Mouse (Mus musculus) embryonic facial prominence, embryonic 10.5 days (tissue): ENCODE measurements around the gene Lrrn4cl. TPM values are rescaled to one million over a fixed set of nuclear protein-coding genes. Genes with fewer than 3 reads are reported as not detected.

Source experiments
- DNase-seq: peaks from one replicate; pipeline ENCODE4 v3.0.0-alpha.2; 2017; ENCODE audit warnings: low spot score
- H3K27ac ChIP-seq: fragments of 300-500 bp; sonication (generic); replicated peaks from 2 replicates; pipeline ENCODE4 v1.5.1; 2016; ENCODE audit warnings: mild to moderate bottlenecking
- H3K27me3 ChIP-seq: fragments of 300-500 bp; sonication (generic); replicated peaks from 2 replicates; pipeline ENCODE4 v1.6.1; 2016; ENCODE audit warnings: low read depth, mild to moderate bottlenecking; ENCODE audit not compliant: poor library complexity, severe bottlenecking
- H3K36me3 ChIP-seq: fragments of 300-500 bp; sonication (generic); replicated peaks from 2 replicates; pipeline ENCODE4 v1.6.1; 2016; ENCODE audit warnings: mild to moderate bottlenecking, moderate library complexity
- H3K4me1 ChIP-seq: fragments of 300-500 bp; sonication (generic); 2 replicates; pipeline ENCODE4 v1.6.1; 2016
- H3K4me3 ChIP-seq: fragments of 300-500 bp; sonication (generic); 2 replicates; pipeline ENCODE4 v1.5.1; 2016; ENCODE audit warnings: mild to moderate bottlenecking, moderate library complexity
- H3K9me3 ChIP-seq: fragments of 300-500 bp; sonication (generic); 2 replicates; pipeline ENCODE4 v1.6.1; 2016; ENCODE audit warnings: mild to moderate bottlenecking
- WGBS: fragments of 180-500 bp; shearing (Covaris S2); methylation state at CpG from one replicate; pipeline ENCODE4 v1.1.7; 2016; 5-methylcytosine and 5-hydroxymethylcytosine counted together
- polyA plus RNA-seq: library from polyadenylated mRNA; unstranded; fragments of >200 nt; fragmentation: Nextera tagmentation; extraction: Ambion mirVana; gene quantifications from 2 replicates; pipeline ENCODE4 v1.2.1, GENCODE M21; 2016

Lrrn4cl gene
- polyA plus RNA-seq, 1 experiment from 2014 or later, result 0.57 TPM

- WGBS, result 77% methylated on average over 10 of the region's 10 CpGs
- peak overlapping the region; percentile 85 for H3K4me3 ChIP-seq
- H3K4me1 ChIP-seq, result peaks cover 12% of the 10 kb centered on the region
- peak overlapping the region; percentile 91 for H3K27ac ChIP-seq
- H3K27me3 ChIP-seq, result no peaks in the 10 kb centered on the region
- no peaks in the 10 kb centered on the region for H3K9me3 ChIP-seq
- no peak for DNase-seq
- peaks cover 44% of the 10 kb centered on the region for H3K36me3 ChIP-seq
These were observed 21.8 kb downstream of the Lrrn4cl start for GRCm38 (mm10) chr19:8872266-8872840.

- H3K4me1 ChIP-seq, result peaks cover 20% of the 10 kb centered on the region
- H3K27ac ChIP-seq, result no peak overlapping the region
- H3K36me3 ChIP-seq, result peaks cover 63% of the 10 kb centered on the region
- no peaks in the 10 kb centered on the region for H3K27me3 ChIP-seq
- DNase-seq, result no peak
- no peaks in the 10 kb centered on the region for H3K9me3 ChIP-seq
- WGBS, result 95% methylated on average over 7 of the region's 7 CpGs
- H3K4me3 ChIP-seq, result no peak overlapping the region
These were observed 24.5 kb downstream of the Lrrn4cl start for GRCm38 (mm10) chr19:8875031-8875430.

GRCm38 (mm10) chr19:8880311-8881033 is 29.9 kb downstream of the Lrrn4cl start, which contains the start of gene Uqcc3:
TSS of gene Uqcc3 (minus strand) at chr19:8880923.
- peak; percentile 87 for DNase-seq
- Histone ChIP-seq H3K9me3 (no peaks in the 10 kb centered on the region), H3K27ac (peak within 1 kb of the TSS; percentile 92), H3K4me3 (peak within 1 kb of the TSS; percentile 94), H3K4me1 (peaks cover 11% of the 10 kb centered on the region), H3K27me3 (no peaks in the 10 kb centered on the region), H3K36me3 (peaks cover 37% of the 10 kb centered on the region)
- WGBS, result under 1% methylated on average over 42 of the region's 42 CpGs

- Histone ChIP-seq H3K27me3 (no peaks in the 10 kb centered on the region), H3K36me3 (peaks cover 32% of the 10 kb centered on the region), H3K4me1 (peaks cover 11% of the 10 kb centered on the region), H3K9me3 (no peaks in the 10 kb centered on the region), H3K4me3 (peak overlapping the region; percentile 94), H3K27ac (peak overlapping the region; percentile 92)
- DNase-seq, result no peak
- WGBS, result 17% methylated on average over 3 of the region's 3 CpGs
These were observed 30.4 kb downstream of the Lrrn4cl start for GRCm38 (mm10) chr19:8881034-8881392.

GRCm38 (mm10) chr19:8883616-8884015 is 33.0 kb downstream of the Lrrn4cl start, which contains the start of the genes Lbhd1 and Gm49403:
TSS of gene Lbhd1 (plus strand) at chr19:8883732.
TSS of gene Gm49403 (plus strand) at chr19:8883930.
- Histone ChIP-seq H3K9me3 (no peaks in the 10 kb centered on the region), H3K27me3 (no peaks in the 10 kb centered on the region), H3K27ac (no peak within 1 kb of the TSS), H3K4me1 (peaks cover 23% of the 10 kb centered on the region), H3K4me3 (no peak within 1 kb of the TSS), H3K36me3 (peaks cover 9% of the 10 kb centered on the region)
- 86% methylated on average over 3 of the region's 3 CpGs for WGBS
- no peak for DNase-seq

- Histone ChIP-seq H3K27me3 (no peaks in the 10 kb centered on the region), H3K27ac (peak overlapping the region; percentile 93), H3K4me3 (peak overlapping the region; percentile 71), H3K9me3 (no peaks in the 10 kb centered on the region), H3K36me3 (peaks cover 23% of the 10 kb centered on the region), H3K4me1 (peaks cover 17% of the 10 kb centered on the region)
- WGBS, result 46% methylated on average over 1 of the region's 1 CpGs
- DNase-seq, result no peak
These were observed 36.5 kb downstream of the Lrrn4cl start for GRCm38 (mm10) chr19:8886916-8887584.

- DNase-seq, result peak; percentile 18
- Histone ChIP-seq H3K27me3 (no peaks in the 10 kb centered on the region), H3K9me3 (no peaks in the 10 kb centered on the region), H3K4me3 (peak overlapping the region; percentile 71), H3K4me1 (peaks cover 17% of the 10 kb centered on the region), H3K36me3 (peaks cover 23% of the 10 kb centered on the region), H3K27ac (peak overlapping the region; percentile 93)
- 15% methylated on average over 19 of the region's 19 CpGs for WGBS
These were observed 37.3 kb downstream of the Lrrn4cl start for GRCm38 (mm10) chr19:8887585-8888463.

- no peaks in the 10 kb centered on the region for H3K9me3 ChIP-seq
- H3K4me3 ChIP-seq, result peak within 1 kb of the TSS; percentile 71
- under 1% methylated on average over 58 of the region's 58 CpGs for WGBS
- H3K27ac ChIP-seq, result peak within 1 kb of the TSS; percentile 93
- no peaks in the 10 kb centered on the region for H3K27me3 ChIP-seq
- peak; percentile 97 for DNase-seq
- peaks cover 21% of the 10 kb centered on the region for H3K4me1 ChIP-seq
- H3K36me3 ChIP-seq, result peaks cover 23% of the 10 kb centered on the region
These were observed 38.2 kb downstream of the Lrrn4cl start, which contains the start of the genes 1810009A15Rik and Gm49416 for GRCm38 (mm10) chr19:8888511-8889385. TSS of gene 1810009A15Rik (plus strand) at chr19:8888853. TSS of gene Gm49416 (plus strand) at chr19:8888926.

GRCm38 (mm10) chr19:8892829-8893766 is 42.5 kb downstream of the Lrrn4cl start, which contains the start of gene Ints5:
TSS of gene Ints5 (plus strand) at chr19:8893005.
- peak within 1 kb of the TSS; percentile 91 for H3K4me3 ChIP-seq
- H3K27me3 ChIP-seq, result no peaks in the 10 kb centered on the region
- H3K27ac ChIP-seq, result peak within 1 kb of the TSS; percentile 95
- peaks cover 51% of the 10 kb centered on the region for H3K36me3 ChIP-seq
- no peaks in the 10 kb centered on the region for H3K9me3 ChIP-seq
- peaks cover 38% of the 10 kb centered on the region for H3K4me1 ChIP-seq
- DNase-seq, result peak; percentile 88
- WGBS, result 4% methylated on average over 54 of the region's 54 CpGs

- Histone ChIP-seq H3K27ac (no peak overlapping the region), H3K9me3 (no peaks in the 10 kb centered on the region), H3K27me3 (no peaks in the 10 kb centered on the region), H3K36me3 (peaks cover 47% of the 10 kb centered on the region), H3K4me1 (peaks cover 44% of the 10 kb centered on the region), H3K4me3 (no peak overlapping the region; the same call in 1 of the 2 replicates)
- no peak for DNase-seq
- WGBS, result 89% methylated on average over 9 of the region's 9 CpGs
These were observed 44.9 kb downstream of the Lrrn4cl start for GRCm38 (mm10) chr19:8895397-8895960.
